Mouse (Mus musculus): ENCODE results near the gene Smco4.
"Not testable (repeated sequence)": the region's sequence is repeated elsewhere in the genome, so short reads cannot be mapped to it uniquely, and the experiment has no call there.

Smco4 gene

GRCm38 (mm10) chr9:15538979-15539533 is 45.8 kb downstream of the Smco4 start:
- no peak for DNase-seq (ENCODE audit: extremely low spot score, low read depth, low spot score)

GRCm38 (mm10) chr9:15541735-15542354 is 48.6 kb downstream of the Smco4 start:
- DNase-seq (ENCODE audit: extremely low spot score, low read depth, low spot score) = no peak

- no peak for DNase-seq (ENCODE audit: extremely low spot score, low read depth, low spot score)
Observed at GRCm38 (mm10) chr9:15550461-15550961, 57.3 kb downstream of the Smco4 start.

- not testable (repeated sequence) for DNase-seq (ENCODE audit: extremely low spot score, low read depth, low spot score)
Observed at GRCm38 (mm10) chr9:15551073-15551472, 57.8 kb downstream of the Smco4 start.

- DNase-seq (ENCODE audit: extremely low spot score, low read depth, low spot score) = no peak
Observed at GRCm38 (mm10) chr9:15551933-15552851, 59.0 kb downstream of the Smco4 start.

- no peak for DNase-seq (ENCODE audit: extremely low spot score, low read depth, low spot score)
Observed at GRCm38 (mm10) chr9:15553322-15553721, 60.1 kb downstream of the Smco4 start.

- no peak for DNase-seq (ENCODE audit: extremely low spot score, low read depth, low spot score)
Observed at GRCm38 (mm10) chr9:15560451-15560850, 67.2 kb downstream of the Smco4 start.

GRCm38 (mm10) chr9:15562353-15562752 is 69.1 kb downstream of the Smco4 start:
- no peak for DNase-seq (ENCODE audit: extremely low spot score, low read depth, low spot score)

- DNase-seq (ENCODE audit: extremely low spot score, low read depth, low spot score) = no peak
Observed at GRCm38 (mm10) chr9:15574750-15575454, 81.7 kb downstream of the Smco4 start.

- no peak for DNase-seq (ENCODE audit: extremely low spot score, low read depth, low spot score)
Observed at GRCm38 (mm10) chr9:15578427-15578826, 85.2 kb downstream of the Smco4 start.

- no peak for DNase-seq (ENCODE audit: extremely low spot score, low read depth, low spot score)
Observed at GRCm38 (mm10) chr9:15578946-15579345, 85.7 kb downstream of the Smco4 start.

GRCm38 (mm10) chr9:15580176-15580575 is 86.9 kb downstream of the Smco4 start:
- no peak for DNase-seq (ENCODE audit: extremely low spot score, low read depth, low spot score)

- no peak for DNase-seq (ENCODE audit: extremely low spot score, low read depth, low spot score)
Observed at GRCm38 (mm10) chr9:15582026-15582425, 88.8 kb downstream of the Smco4 start.

- DNase-seq (ENCODE audit: extremely low spot score, low read depth, low spot score) = no peak
Observed at GRCm38 (mm10) chr9:15584209-15584608, 91.0 kb downstream of the Smco4 start.

- no peak for DNase-seq (ENCODE audit: extremely low spot score, low read depth, low spot score)
Observed at GRCm38 (mm10) chr9:15585956-15586355, 92.7 kb downstream of the Smco4 start.

GRCm38 (mm10) chr9:15587157-15587854 is 94.1 kb downstream of the Smco4 start:
- no peak for DNase-seq (ENCODE audit: extremely low spot score, low read depth, low spot score)

GRCm38 (mm10) chr9:15594148-15594547 is 100.9 kb downstream of the Smco4 start:
- DNase-seq (ENCODE audit: extremely low spot score, low read depth, low spot score) = no peak

Data from hindlimb bud, embryonic 11.5 days (tissue).